Mouse (Mus musculus): Measurements from ENCODE around the gene Papss1. TPM values are rescaled to one million over a fixed set of nuclear protein-coding genes. Genes with fewer than 3 reads are reported as not detected.
"Not testable (repeated sequence)": the region's sequence is repeated elsewhere in the genome, so short reads cannot be mapped to it uniquely, and the experiment has no call there.

The Papss1 gene
- 64.0 and 66.5 TPM in 2 replicates for polyA plus RNA-seq (2016; fragmentation: Nextera tagmentation; extraction: Ambion mirVana)

DNA sequence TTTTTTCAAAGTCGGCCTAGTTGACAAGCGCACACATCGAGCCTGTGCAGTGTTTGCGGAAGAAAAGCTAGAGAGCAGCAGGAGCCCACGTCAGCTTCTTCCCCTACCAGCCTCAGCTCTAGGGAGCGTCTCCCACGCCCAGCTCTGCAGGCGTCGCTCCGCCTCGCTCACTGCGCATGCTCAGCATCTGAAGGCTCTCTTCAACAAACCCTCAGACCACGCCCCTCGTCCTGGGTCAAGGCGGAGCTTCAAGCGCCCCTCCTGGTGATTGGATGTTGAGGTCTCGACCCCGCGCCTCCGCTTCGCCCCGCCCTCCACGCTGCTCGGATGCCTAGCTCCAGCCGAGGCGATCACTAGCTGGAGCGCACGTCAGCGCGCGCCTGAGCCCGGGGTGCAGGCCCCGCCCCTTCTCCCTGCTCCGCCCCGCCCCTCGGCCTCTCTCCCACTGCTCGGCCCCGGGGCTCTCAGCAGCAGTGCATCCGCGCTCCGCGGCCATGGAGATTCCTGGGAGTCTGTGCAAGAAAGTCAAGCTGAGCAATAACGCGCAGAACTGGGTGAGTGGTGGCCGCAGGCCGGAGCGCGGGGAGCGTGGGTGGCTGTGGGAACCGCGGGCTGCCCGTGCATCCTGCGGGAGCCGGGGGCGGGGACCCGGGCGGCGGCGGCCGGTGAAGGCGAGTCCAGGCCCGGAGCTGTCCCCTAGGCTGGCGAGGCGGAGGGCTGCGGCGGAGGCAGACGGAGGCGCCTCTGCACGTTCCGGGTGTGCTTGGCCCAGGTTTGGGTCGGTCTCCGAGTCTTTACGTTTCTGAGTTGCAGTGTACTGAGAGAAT, at the start of gene Papss1:
Papss1 (plus strand) TSS at position 339 of the 827 bp plus-strand sequence.
- Histone ChIP-seq H3K27ac (peak within 1 kb of the TSS; percentile 96), H3K9me3 (no peaks in the 10 kb centered on the region), H3K36me3 (peaks cover under 1% of the 10 kb centered on the region; the same call in 1 of the 2 replicates), H3K27me3 (ENCODE audit: insufficient read depth, poor library complexity, severe bottlenecking) (no peaks in the 10 kb centered on the region), H3K4me1 (replicated peaks) (peaks cover 23% of the 10 kb centered on the region), H3K4me3 (peak within 1 kb of the TSS; percentile 89)
- under 1% methylated on average over 73 of the region's 73 CpGs for WGBS
- DNase-seq (ENCODE audit: low spot score): peak; percentile 100

DNA sequence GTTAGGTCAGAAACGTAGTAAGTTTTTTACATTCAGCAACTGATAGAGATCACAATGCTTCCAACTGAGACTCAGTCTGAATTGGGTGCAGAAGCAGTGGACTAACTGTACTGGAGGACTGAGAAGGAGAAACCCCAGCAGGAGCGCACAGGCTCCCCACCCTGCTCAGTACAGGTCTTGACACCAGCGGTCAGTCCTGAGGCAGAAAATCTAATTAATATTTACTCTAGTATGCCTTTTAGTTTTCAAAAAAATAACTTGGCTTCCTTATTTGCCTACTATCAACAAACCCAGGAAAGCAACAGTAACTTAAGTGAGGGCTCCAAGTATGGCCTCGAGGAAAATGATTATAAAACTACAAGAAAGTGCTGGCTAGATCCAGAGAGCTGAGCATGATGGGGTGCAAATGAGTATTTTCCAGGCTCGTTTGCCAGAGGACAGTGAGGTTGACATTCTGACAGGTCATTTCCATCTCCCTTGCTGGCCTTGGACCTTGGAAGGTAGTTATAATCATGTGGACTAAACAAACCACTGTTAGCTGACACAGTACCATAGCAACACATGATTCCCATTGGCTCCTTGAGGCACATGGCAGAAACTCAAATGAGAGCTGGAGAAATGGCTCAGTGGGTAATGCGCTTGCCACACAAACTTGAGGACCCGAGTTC, 48.1 kb upstream of the Papss1 start:
- H3K4me3 ChIP-seq: no peak overlapping the region

DNA sequence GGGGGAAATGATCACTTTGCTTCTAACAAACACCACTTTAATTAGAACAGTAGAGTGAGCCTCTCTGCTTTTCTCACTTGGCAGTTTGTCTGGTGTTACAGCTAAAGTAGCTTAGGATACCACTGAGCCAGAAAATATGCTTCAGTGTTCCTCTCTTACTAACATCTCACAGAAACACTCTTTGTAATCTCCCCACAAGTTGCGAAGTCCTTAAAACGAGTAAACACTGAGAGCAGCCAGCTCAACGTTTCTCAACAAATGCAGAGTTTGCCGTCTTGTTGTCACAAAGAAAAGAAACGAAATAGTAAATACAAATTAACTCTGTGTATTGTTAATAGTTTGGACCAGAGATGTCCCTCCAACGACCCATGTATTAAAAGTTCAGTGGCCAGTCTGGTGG, 46.8 kb upstream of the Papss1 start:
- Histone ChIP-seq H3K27me3 (ENCODE audit: insufficient read depth, poor library complexity, severe bottlenecking) (no peaks in the 10 kb centered on the region), H3K9me3 (no peaks in the 10 kb centered on the region), H3K36me3 (no peaks in the 10 kb centered on the region), H3K27ac (no peak overlapping the region), H3K4me1 (replicated peaks) (no peaks in the 10 kb centered on the region), H3K4me3 (no peak overlapping the region)
- no peak for DNase-seq (ENCODE audit: low spot score)
- WGBS: 85% methylated on average over 6 of the region's 6 CpGs

More for the DNA sequence above, 48.1 kb upstream of the Papss1 start:
- H3K4me1 ChIP-seq (replicated peaks): no peaks in the 10 kb centered on the region
- no peak for DNase-seq (ENCODE audit: low spot score)
- no peaks in the 10 kb centered on the region for H3K9me3 ChIP-seq
- no peaks in the 10 kb centered on the region for H3K27me3 ChIP-seq (ENCODE audit: insufficient read depth, poor library complexity, severe bottlenecking)
- no peak overlapping the region for H3K27ac ChIP-seq
- WGBS: 85% methylated on average over 7 of the region's 7 CpGs
- H3K36me3 ChIP-seq: no peaks in the 10 kb centered on the region

DNA sequence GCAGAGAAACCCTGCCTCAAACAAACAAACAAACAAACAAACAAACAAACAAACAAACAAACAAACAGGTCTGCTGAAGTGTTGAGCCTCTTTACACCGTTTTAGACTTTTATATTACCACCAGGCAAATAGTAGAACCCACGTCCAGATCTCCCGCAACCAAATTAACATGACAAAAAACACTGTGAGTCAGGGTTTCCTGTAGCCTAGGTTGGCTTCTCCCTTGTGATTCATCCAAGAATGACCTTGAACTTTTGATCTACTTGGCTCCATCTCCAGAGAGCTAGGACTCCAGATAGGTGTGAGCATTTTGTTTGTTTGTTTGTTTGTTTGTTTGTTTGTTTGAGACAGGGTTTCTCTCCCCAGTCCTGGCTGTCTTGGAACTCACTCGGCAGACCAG, 43.4 kb upstream of the Papss1 start:
- WGBS: 67% methylated on average over 4 of the region's 4 CpGs

DNA sequence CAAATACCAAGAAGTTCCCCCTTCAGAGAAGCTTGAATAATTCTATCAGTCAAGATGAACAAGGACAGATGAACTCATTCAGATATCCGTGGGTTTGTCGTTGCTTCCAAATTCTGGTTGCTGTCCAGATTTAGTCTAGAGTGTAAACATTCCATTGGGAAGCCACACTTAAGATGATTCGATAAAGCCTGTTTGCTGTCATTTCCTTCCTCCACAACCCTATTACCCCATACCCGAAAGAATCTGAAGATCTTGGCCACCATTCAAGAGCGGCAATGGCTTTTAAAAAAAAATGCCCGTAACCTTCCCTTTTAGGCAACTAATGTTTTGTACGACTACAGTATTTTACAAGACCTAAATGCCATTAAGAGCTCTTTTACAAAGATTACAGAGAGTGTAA, 42.3 kb upstream of the Papss1 start:
- WGBS: 93% methylated on average over 7 of the region's 7 CpGs
- no peaks in the 10 kb centered on the region for H3K9me3 ChIP-seq
- no peak for DNase-seq (ENCODE audit: low spot score)

More for the DNA sequence above, 43.4 kb upstream of the Papss1 start:
- Histone ChIP-seq H3K36me3 (no peaks in the 10 kb centered on the region), H3K27me3 (ENCODE audit: insufficient read depth, poor library complexity, severe bottlenecking) (no peaks in the 10 kb centered on the region), H3K4me1 (replicated peaks) (no peaks in the 10 kb centered on the region), H3K9me3 (no peaks in the 10 kb centered on the region), H3K27ac (no peak overlapping the region), H3K4me3 (no peak overlapping the region)
- no peak for DNase-seq (ENCODE audit: low spot score)

DNA sequence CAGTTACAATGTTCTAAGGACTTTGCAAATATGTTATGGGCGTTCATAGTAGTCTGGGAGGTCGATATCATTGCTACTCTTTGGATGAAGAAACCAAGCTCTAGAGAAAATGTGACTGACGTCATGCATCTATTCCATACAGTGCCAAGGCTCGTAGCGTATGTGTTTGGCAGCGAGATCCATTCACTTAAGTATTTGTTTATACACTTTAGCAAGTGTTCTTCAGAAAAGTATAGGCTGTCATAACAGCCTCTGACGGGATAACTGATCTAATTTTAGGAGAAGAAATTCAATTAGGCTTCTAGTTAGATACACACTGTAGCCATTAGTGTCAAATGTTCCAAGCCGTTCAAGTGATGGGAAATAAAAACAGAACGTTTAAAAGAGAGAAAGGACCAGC, 40.8 kb upstream of the Papss1 start:
- H3K4me1 ChIP-seq (replicated peaks): no peaks in the 10 kb centered on the region
- no peaks in the 10 kb centered on the region for H3K36me3 ChIP-seq
- H3K27me3 ChIP-seq (ENCODE audit: insufficient read depth, poor library complexity, severe bottlenecking): no peaks in the 10 kb centered on the region
- H3K9me3 ChIP-seq: no peaks in the 10 kb centered on the region
- no peak for DNase-seq (ENCODE audit: low spot score)
- H3K27ac ChIP-seq: no peak overlapping the region
- no peak overlapping the region for H3K4me3 ChIP-seq
- 88% methylated on average over 9 of the region's 9 CpGs for WGBS

More for the DNA sequence above, 42.3 kb upstream of the Papss1 start:
- no peaks in the 10 kb centered on the region for H3K27me3 ChIP-seq (ENCODE audit: insufficient read depth, poor library complexity, severe bottlenecking)
- no peak overlapping the region for H3K27ac ChIP-seq
- H3K4me1 ChIP-seq (replicated peaks): no peaks in the 10 kb centered on the region
- H3K4me3 ChIP-seq: no peak overlapping the region
- H3K36me3 ChIP-seq: no peaks in the 10 kb centered on the region

DNA sequence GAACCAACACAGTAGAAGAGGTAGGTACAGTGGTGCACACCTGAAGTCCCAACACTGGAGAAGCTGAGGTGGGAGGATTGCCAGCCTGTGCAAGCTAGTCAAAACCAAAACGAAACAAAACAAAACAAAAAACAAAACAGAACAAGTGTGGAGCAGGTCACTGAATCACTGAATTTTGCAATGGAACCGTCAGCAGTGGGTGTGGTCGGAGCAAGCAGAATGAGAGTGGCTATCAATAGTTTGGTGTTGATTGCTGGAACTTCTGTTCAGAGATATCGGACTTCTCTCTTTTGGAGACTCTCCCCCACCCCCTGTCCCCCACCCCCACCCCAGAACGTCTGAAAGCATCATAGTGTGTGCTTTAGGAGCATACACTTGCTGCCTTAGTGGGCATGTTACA, 40.4 kb upstream of the Papss1 start:
- no peaks in the 10 kb centered on the region for H3K27me3 ChIP-seq (ENCODE audit: insufficient read depth, poor library complexity, severe bottlenecking)
- no peak overlapping the region for H3K27ac ChIP-seq
- H3K9me3 ChIP-seq: no peaks in the 10 kb centered on the region
- H3K36me3 ChIP-seq: no peaks in the 10 kb centered on the region
- no peak for DNase-seq (ENCODE audit: low spot score)
- no peak overlapping the region for H3K4me3 ChIP-seq
- 79% methylated on average over 5 of the region's 5 CpGs for WGBS
- H3K4me1 ChIP-seq (replicated peaks): no peaks in the 10 kb centered on the region

DNA sequence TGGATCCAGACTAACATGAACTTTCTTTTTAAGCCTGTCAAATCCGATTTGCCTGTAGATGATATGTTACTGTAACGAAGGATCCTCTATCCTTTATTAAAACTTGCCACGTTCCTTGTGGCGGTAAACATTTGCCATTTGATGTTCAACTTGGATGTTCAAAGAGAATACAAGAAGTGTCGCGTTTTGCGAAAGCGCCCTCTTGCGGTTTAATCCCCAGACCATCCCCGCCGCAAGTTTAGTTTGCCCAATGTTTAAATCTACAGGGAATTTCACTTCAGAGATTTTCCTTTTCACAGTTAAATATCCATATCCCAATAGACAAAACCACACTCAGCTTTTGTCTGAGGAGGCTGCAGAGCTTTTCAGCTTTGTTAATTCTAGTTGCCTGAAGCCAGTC, 39.8 kb upstream of the Papss1 start:
- 29% methylated on average over 11 of the region's 11 CpGs for WGBS
- H3K36me3 ChIP-seq: no peaks in the 10 kb centered on the region
- H3K27ac ChIP-seq: no peak overlapping the region
- H3K4me1 ChIP-seq (replicated peaks): no peaks in the 10 kb centered on the region
- no peak overlapping the region for H3K4me3 ChIP-seq
- DNase-seq (ENCODE audit: low spot score): peak; percentile 27
- no peaks in the 10 kb centered on the region for H3K9me3 ChIP-seq
- H3K27me3 ChIP-seq (ENCODE audit: insufficient read depth, poor library complexity, severe bottlenecking): no peaks in the 10 kb centered on the region

DNA sequence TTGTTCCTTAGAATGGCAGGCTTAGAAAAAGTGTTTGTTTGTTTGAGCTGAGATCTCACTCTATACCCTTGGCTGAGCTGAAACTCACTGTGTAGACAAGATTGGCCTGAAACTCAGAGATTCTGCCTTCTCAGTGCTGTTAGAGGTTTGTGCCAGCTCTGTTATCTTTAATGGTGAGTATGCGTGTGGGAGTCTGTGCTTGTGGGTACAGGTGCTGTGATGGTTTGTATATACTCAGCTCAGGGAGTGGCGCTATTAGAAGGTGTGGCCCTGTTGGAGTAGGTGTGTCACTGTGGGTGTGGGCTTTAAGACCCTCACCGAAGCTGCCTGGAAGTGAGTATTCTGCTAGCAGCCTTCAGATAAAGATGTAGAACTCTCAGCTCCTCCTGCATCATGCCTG, 39.3 kb upstream of the Papss1 start:
- DNase-seq (ENCODE audit: low spot score): no peak
- Histone ChIP-seq H3K36me3 (no peaks in the 10 kb centered on the region), H3K9me3 (no peaks in the 10 kb centered on the region), H3K27ac (no peak overlapping the region), H3K27me3 (ENCODE audit: insufficient read depth, poor library complexity, severe bottlenecking) (no peaks in the 10 kb centered on the region), H3K4me1 (replicated peaks) (no peaks in the 10 kb centered on the region), H3K4me3 (no peak overlapping the region)
- 86% methylated on average over 3 of the region's 3 CpGs for WGBS

DNA sequence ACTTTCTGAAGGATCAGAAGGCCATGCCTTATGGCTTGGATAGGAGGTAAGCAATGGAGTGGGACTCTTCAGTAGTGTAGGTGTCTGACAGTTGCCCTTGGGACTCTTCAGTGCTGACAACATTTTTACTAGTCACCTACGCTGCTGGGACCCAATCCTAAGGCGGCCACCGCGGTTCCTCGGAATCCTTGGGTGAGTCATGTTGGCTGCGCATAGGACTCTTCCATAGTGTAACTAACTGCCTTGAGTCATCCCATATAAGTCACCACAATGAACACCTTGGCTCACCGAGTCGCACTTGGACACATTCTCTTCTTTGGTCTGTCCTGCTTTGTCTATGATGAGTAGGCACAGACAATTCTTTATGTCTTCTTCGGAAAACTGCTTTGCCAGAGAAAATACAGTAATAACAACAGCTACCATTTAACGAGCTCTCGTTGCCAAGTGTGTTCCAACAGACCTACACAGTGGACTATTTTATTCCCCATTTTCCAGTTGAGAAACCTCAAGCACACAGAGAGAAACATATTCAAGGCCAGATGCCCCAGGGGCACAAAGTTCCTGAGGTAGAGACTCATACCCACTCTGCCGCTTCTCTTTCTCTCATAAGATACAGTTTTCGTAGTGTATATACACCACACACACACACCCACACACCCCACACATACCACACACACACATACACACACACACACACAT, 23.2 kb upstream of the Papss1 start:
- Histone ChIP-seq H3K36me3 (no peaks in the 10 kb centered on the region), H3K9me3 (peaks cover 5% of the 10 kb centered on the region; the same call in 1 of the 2 replicates), H3K27me3 (ENCODE audit: insufficient read depth, poor library complexity, severe bottlenecking) (no peaks in the 10 kb centered on the region), H3K4me1 (replicated peaks) (no peaks in the 10 kb centered on the region), H3K4me3 (no peak overlapping the region), H3K27ac (no peak overlapping the region)
- WGBS: 96% methylated on average over 13 of the region's 13 CpGs
- DNase-seq (ENCODE audit: low spot score): no peak

DNA sequence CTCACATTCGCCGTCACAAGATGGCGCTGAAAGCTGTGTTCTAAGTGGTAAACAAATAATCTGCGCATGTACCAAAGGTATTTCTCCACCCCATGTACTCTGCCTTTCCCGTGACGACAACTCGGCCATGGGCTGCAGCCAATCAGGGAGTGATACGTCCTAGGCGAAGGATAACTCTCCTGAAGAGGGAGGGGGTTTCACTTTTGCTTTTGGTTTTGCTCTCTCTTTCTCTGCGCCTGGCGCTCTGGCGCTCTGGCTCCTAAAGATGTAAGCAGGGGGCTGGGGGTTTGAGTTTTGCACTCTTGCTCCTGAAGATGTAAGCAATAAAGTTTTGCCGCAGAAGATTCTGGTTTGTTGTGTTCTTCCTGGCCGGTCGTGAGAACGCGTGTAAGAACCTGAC, 17.0 kb upstream of the Papss1 start:
- not testable (repeated sequence) for H3K9me3 ChIP-seq; DNase-seq (ENCODE audit: low spot score); H3K36me3 ChIP-seq; H3K4me1 ChIP-seq (replicated peaks); H3K4me3 ChIP-seq; H3K27me3 ChIP-seq (ENCODE audit: insufficient read depth, poor library complexity, severe bottlenecking); H3K27ac ChIP-seq
- WGBS: 94% methylated on average over 17 of the region's 17 CpGs

DNA sequence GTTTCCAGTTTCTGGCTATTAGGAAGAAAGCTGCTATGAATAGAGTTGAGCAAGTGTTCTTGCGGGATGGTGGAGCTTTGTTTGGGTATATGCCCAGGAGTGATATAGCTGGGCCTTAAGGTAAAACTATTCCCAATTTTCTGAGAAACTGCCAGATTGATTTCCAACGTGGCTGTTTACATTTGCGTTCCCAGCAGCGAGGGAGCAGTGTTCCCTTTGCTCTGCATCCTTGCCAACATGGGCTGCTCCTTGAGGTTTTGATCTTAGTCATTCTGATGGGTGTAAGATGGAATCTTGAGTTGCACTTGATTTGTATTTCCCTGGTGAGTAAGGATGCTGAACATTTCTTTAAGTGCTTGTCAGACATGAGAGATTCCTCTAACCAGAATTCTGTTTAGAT, 14.5 kb upstream of the Papss1 start:
- no peak for DNase-seq (ENCODE audit: low spot score)
- H3K4me3 ChIP-seq: no peak overlapping the region
- H3K27ac ChIP-seq: no peak overlapping the region
- H3K9me3 ChIP-seq: no peaks in the 10 kb centered on the region
- H3K27me3 ChIP-seq (ENCODE audit: insufficient read depth, poor library complexity, severe bottlenecking): no peaks in the 10 kb centered on the region
- no peaks in the 10 kb centered on the region for H3K36me3 ChIP-seq
- H3K4me1 ChIP-seq (replicated peaks): no peaks in the 10 kb centered on the region
- WGBS: 81% methylated on average over 4 of the region's 4 CpGs
